Mouse (Mus musculus) ES-Bruce4 (cell line): ENCODE measurements around the gene M6pr.

Source experiments
- CTCF ChIP-seq: IDR thresholded peaks from one replicate; pipeline ENCODE4 v1.8.1; 2011; ENCODE audit warnings: low read depth, low read length
- EP300 ChIP-seq: IDR thresholded peaks from 2 replicates; pipeline ENCODE4 v1.6.1; 2011; ENCODE audit warnings: low read depth, low read length; ENCODE audit not compliant: insufficient read depth
- POLR2A ChIP-seq: IDR thresholded peaks from one replicate; pipeline ENCODE4 v1.8.1; 2011; ENCODE audit warnings: low read length; ENCODE audit not compliant: insufficient read depth

DNA sequence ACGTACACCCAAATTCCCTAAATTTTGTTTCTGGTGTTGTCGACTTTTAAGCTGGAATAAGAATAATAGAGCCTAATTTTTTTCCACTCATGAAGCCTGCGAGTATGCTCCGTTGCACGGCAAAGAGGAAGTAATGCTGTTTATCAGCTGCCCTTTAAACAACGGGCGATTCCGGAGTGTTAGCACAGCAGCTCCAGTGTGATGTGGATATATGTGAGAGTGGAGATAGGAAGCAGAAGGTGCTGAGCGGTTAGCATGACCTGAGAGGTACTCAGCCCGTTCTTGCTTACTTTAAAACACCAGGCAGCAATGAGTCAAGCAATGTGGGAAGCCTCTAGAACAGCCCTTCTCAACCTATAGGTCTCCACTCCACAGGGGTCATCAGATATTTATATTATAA lies 35.2 kb downstream of the M6pr start:
- TF ChIP-seq CTCF: no peak
- TF ChIP-seq EP300: no peak
- no peak for TF ChIP-seq POLR2A
